Mouse (Mus musculus): ENCODE results near the gene Trp53bp2. TPM values are rescaled to one million over a fixed set of nuclear protein-coding genes. Genes with fewer than 3 reads are reported as not detected.
A peak's percentile ranks its signal among the peaks of the same experiment; 100 is the strongest.

The Trp53bp2 gene
- polyA plus RNA-seq, 1 experiment: 7.7 TPM

DNA sequence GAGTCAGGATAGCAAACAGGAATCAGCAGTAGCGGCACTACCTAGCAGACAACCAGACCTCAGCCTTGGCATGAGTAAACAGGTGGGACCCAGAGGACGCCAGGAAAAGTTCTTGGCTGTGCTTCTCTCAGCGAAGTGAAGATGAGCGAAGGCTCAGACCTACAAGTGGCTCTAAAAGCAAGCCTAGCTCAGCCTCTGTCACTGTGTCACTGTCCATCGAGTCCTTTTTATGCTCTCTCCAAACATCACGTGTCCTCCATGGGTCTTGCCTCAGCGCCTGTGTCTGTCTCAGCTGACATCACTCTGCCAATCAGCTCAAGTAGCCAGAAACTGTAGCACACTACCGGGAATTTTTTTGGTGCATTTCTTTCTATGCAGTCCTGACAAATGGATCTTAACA lies 22.5 kb upstream of the Trp53bp2 start:
- Histone ChIP-seq H3K4me3 (ENCODE audit: insufficient read depth, low read depth, low read length) (no peak overlapping the region), H3K4me1 (ENCODE audit: control insufficient read depth, insufficient read depth, insufficient read length, low read length) (no peaks in the 10 kb centered on the region), H3K27ac (replicated peaks; ENCODE audit: low read depth, low read length) (no peak overlapping the region)

DNA sequence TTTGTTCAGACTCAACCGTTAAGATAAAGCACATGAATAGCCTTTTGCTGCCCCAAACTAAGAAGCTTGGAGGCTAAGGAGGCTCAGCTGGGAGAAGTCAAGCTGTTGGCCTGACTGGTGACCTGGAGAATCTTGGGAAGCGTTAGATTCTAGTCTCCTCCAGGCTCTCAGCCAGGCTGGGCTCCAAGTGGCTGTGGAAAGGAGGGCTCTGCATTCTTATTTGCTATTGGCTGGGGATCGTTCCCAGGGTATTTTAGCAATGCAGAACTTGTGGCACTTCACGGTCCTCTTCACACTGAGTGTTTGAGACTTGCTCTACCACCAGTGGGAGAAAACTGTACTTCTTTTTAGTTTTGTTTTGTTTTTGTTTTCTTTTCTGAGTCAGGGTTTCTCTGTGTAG lies 20.2 kb upstream of the Trp53bp2 start:
- no peak overlapping the region for H3K27ac ChIP-seq (replicated peaks; ENCODE audit: low read depth, low read length)
- H3K4me3 ChIP-seq (ENCODE audit: insufficient read depth, low read depth, low read length): no peak overlapping the region
- no peaks in the 10 kb centered on the region for H3K4me1 ChIP-seq (ENCODE audit: control insufficient read depth, insufficient read depth, insufficient read length, low read length)

- no peak overlapping the region for H3K4me3 ChIP-seq (ENCODE audit: insufficient read depth, low read depth, low read length)
- peaks cover 2% of the 10 kb centered on the region for H3K4me1 ChIP-seq (ENCODE audit: control insufficient read depth, insufficient read depth, insufficient read length, low read length)
- no peak overlapping the region for H3K27ac ChIP-seq (replicated peaks; ENCODE audit: low read depth, low read length)
Measured at GRCm38 (mm10) chr1:182398171-182398570, 10.8 kb upstream of the Trp53bp2 start.

- Histone ChIP-seq H3K4me3 (ENCODE audit: insufficient read depth, low read depth, low read length) (no peak overlapping the region), H3K27ac (replicated peaks; ENCODE audit: low read depth, low read length) (no peak overlapping the region), H3K4me1 (ENCODE audit: control insufficient read depth, insufficient read depth, insufficient read length, low read length) (peaks cover 2% of the 10 kb centered on the region)
Measured at GRCm38 (mm10) chr1:182398780-182399179, 10.2 kb upstream of the Trp53bp2 start.

DNA sequence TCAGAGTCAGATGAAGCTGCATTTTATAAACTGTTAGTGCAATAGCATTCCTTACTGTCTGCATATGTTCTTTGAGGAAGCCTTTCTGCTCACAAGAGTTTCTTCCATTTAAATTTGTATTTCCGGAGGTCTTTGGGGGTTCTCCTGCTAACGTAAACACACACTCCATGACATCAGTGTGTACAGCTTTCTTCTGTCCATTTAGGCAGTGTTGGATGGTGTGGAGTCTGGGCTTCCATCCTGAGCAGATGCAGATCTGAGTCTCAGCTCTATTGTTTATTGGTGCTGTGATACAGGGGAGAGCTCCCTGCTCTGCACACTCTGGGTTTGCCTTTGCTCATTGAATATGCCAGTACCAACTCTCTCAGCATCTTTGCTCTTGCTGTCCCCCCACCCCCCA lies 9.8 kb upstream of the Trp53bp2 start:
- H3K27ac ChIP-seq (replicated peaks; ENCODE audit: low read depth, low read length): no peak overlapping the region
- H3K4me3 ChIP-seq (ENCODE audit: insufficient read depth, low read depth, low read length): no peak overlapping the region
- peaks cover 2% of the 10 kb centered on the region for H3K4me1 ChIP-seq (ENCODE audit: control insufficient read depth, insufficient read depth, insufficient read length, low read length)

DNA sequence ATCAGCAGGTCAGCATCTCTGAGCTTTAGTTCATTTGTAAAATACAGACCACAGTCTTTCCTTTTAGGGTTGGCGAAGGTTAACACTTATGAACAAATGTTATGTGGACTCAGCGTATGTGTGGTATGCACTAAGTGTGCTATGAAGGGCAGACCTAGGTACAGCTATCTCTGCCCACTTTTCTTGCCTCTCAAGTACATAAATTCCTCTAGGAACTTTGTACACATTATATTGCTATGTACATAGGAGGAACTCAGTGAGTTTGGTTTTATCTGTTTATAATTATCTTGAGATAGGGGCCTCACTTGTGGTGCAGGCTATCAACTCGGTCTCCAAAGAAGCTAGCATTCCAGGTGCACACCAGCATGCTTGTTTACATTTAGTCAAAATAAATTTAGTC lies 9.1 kb upstream of the Trp53bp2 start:
- H3K4me3 ChIP-seq (ENCODE audit: insufficient read depth, low read depth, low read length): no peak overlapping the region
- H3K4me1 ChIP-seq (ENCODE audit: control insufficient read depth, insufficient read depth, insufficient read length, low read length): peaks cover 2% of the 10 kb centered on the region
- H3K27ac ChIP-seq (replicated peaks; ENCODE audit: low read depth, low read length): no peak overlapping the region

GRCm38 (mm10) chr1:182403076-182403475 lies 5.9 kb upstream of the Trp53bp2 start:
- no peak overlapping the region for H3K27ac ChIP-seq (replicated peaks; ENCODE audit: low read depth, low read length)
- no peak overlapping the region for H3K4me3 ChIP-seq (ENCODE audit: insufficient read depth, low read depth, low read length)

GRCm38 (mm10) chr1:182406621-182407020 lies 2.4 kb upstream of the Trp53bp2 start:
- H3K4me3 ChIP-seq (ENCODE audit: insufficient read depth, low read depth, low read length): no peak overlapping the region
- H3K27ac ChIP-seq (replicated peaks; ENCODE audit: low read depth, low read length): no peak overlapping the region
- 0 out of 2 replicates have a peak, but pooled peaks cover 2% of the 10 kb centered on the region for H3K4me1 ChIP-seq (ENCODE audit: control insufficient read depth, insufficient read depth, insufficient read length, low read length)

More at GRCm38 (mm10) chr1:182403076-182403475, 5.9 kb upstream of the Trp53bp2 start:
- peaks cover 1% of the 10 kb centered on the region for H3K4me1 ChIP-seq (ENCODE audit: control insufficient read depth, insufficient read depth, insufficient read length, low read length)

GRCm38 (mm10) chr1:182408243-182408642 lies 729 bp upstream of the Trp53bp2 start:
- H3K4me1 ChIP-seq (ENCODE audit: control insufficient read depth, insufficient read depth, insufficient read length, low read length): 0 out of 2 replicates have a peak, but pooled peaks cover 2% of the 10 kb centered on the region
- H3K4me3 ChIP-seq (ENCODE audit: insufficient read depth, low read depth, low read length): peak overlapping the region; percentile 78
- H3K27ac ChIP-seq (replicated peaks; ENCODE audit: low read depth, low read length): no peak overlapping the region

GRCm38 (mm10) chr1:182409401-182410173 lies 615 bp downstream of the Trp53bp2 start:
- 0 out of 2 replicates have a peak, but pooled peaks cover 2% of the 10 kb centered on the region for H3K4me1 ChIP-seq (ENCODE audit: control insufficient read depth, insufficient read depth, insufficient read length, low read length)
- peak overlapping the region; percentile 94 for H3K4me3 ChIP-seq (ENCODE audit: insufficient read depth, low read depth, low read length)
- peak overlapping the region; percentile 59 for H3K27ac ChIP-seq (replicated peaks; ENCODE audit: low read depth, low read length)

GRCm38 (mm10) chr1:182412586-182413270 lies 3.8 kb downstream of the Trp53bp2 start:
- no peak overlapping the region for H3K4me3 ChIP-seq (ENCODE audit: insufficient read depth, low read depth, low read length)
- H3K4me1 ChIP-seq (ENCODE audit: control insufficient read depth, insufficient read depth, insufficient read length, low read length): 0 out of 2 replicates have a peak, but pooled peaks cover 2% of the 10 kb centered on the region
- no peak overlapping the region for H3K27ac ChIP-seq (replicated peaks; ENCODE audit: low read depth, low read length)

GRCm38 (mm10) chr1:182419481-182419880 lies 10.5 kb downstream of the Trp53bp2 start:
- Histone ChIP-seq H3K4me1 (ENCODE audit: control insufficient read depth, insufficient read depth, insufficient read length, low read length) (peaks cover 2% of the 10 kb centered on the region; the same call in 1 of the 2 replicates), H3K27ac (replicated peaks; ENCODE audit: low read depth, low read length) (no peak overlapping the region), H3K4me3 (ENCODE audit: insufficient read depth, low read depth, low read length) (no peak overlapping the region)

- H3K4me1 ChIP-seq (ENCODE audit: control insufficient read depth, insufficient read depth, insufficient read length, low read length): peaks cover 14% of the 10 kb centered on the region
- no peak overlapping the region for H3K27ac ChIP-seq (replicated peaks; ENCODE audit: low read depth, low read length)
Measured at GRCm38 (mm10) chr1:182424274-182424673, 15.3 kb downstream of the Trp53bp2 start.

GRCm38 (mm10) chr1:182425176-182425575 lies 16.2 kb downstream of the Trp53bp2 start:
- Histone ChIP-seq H3K27ac (replicated peaks; ENCODE audit: low read depth, low read length) (no peak overlapping the region), H3K4me3 (ENCODE audit: insufficient read depth, low read depth, low read length) (no peak overlapping the region), H3K4me1 (ENCODE audit: control insufficient read depth, insufficient read depth, insufficient read length, low read length) (peaks cover 14% of the 10 kb centered on the region)

More at GRCm38 (mm10) chr1:182424274-182424673, 15.3 kb downstream of the Trp53bp2 start:
- H3K4me3 ChIP-seq (ENCODE audit: insufficient read depth, low read depth, low read length): no peak overlapping the region

DNA sequence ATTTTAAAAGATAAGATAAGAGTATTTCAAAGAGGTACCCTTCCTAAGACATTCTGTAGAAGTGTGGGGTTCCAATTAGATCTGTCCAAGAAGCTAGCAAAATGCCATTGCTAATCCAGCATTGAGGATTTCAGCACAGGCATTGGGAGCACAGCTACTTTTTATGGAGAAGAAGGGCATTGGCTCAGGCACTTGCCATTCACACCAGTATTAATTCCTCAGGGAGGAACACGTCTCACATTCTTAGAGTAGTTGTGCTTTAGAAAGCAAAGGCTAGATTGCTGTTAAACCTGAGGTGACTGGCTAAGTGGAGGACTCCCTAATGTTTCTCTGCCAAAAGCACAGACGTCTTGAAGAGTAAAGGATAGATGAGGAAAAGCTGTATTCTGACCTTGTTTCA lies 17.5 kb downstream of the Trp53bp2 start:
- H3K4me3 ChIP-seq (ENCODE audit: insufficient read depth, low read depth, low read length): no peak overlapping the region
- H3K4me1 ChIP-seq (ENCODE audit: control insufficient read depth, insufficient read depth, insufficient read length, low read length): peaks cover 12% of the 10 kb centered on the region
- no peak overlapping the region for H3K27ac ChIP-seq (replicated peaks; ENCODE audit: low read depth, low read length)

Data from brown adipose tissue, adult 24 weeks (tissue).